Mouse (Mus musculus): ENCODE results near the gene Il11ra1. TPM values are rescaled to one million over a fixed set of nuclear protein-coding genes. Genes with fewer than 3 reads are reported as not detected.

Il11ra1 gene
- polyA plus RNA-seq, 1 experiment from 2014 or later = 128 TPM

DNA sequence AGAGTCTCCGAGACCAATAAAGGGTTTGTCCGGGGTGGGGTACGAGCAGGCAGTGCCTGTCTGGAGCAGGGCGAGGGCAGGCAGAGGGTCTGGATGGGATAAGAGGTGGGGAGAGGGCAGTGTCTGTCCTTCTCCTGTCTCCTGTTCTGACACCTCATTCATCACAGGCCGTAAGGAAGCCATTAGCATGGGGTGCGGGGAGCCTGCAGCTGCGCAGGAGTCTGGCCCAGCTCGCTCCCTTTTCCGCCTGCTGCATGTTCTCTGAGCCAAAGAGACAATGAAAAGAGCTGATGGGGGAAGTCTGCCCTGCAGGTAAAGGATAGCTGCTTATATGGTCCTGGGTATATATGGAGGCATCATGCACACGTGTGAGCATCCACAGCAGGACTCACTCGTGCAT, 37.1 kb upstream of the Il11ra1 start:
- Histone ChIP-seq H3K4me3 (ENCODE audit: low read depth, low read length) (no peak overlapping the region), H3K36me3 (ENCODE audit: control insufficient read depth, insufficient read depth, low read length) (no peaks in the 10 kb centered on the region), H3K9me3 (replicated peaks; ENCODE audit: control insufficient read depth, low read length) (no peaks in the 10 kb centered on the region), H3K27ac (ENCODE audit: low read depth, low read length) (no peak overlapping the region), H3K27me3 (ENCODE audit: control insufficient read depth, insufficient read depth, low read length) (peaks cover 28% of the 10 kb centered on the region), H3K9ac (ENCODE audit: low read depth, low read length) (no peak overlapping the region), H3K4me2 (no peak overlapping the region), H3K4me1 (ENCODE audit: control insufficient read depth, insufficient read depth, low read length) (peaks cover 47% of the 10 kb centered on the region)
- 39% methylated on average over 11 of the region's 11 CpGs for WGBS (ENCODE audit: insufficient replicate concordance)
- no peak for ATAC-seq (replicated peaks; ENCODE audit: insufficient number of reproducible peaks, low FRiP score, low TSS enrichment)

DNA sequence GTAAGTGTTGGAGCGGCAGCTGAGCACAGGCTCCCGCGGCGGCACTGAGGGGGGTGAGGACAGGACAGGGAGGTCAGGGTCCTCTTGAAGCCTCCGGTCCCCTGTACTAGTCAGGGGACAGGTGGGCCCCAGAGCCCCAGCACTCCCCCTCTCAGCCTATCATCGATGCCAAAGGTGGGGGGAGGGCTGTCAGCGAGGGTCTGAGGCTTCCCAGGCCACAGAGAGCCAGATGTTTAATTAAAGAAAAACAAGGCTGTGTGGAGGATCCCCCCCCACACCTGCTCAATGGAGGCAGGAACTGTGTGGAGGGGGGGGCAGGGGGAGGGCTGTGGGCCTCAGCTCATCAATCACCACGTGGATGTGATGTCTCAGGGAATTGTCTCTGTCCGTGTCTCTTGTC, 36.2 kb upstream of the Il11ra1 start:
- H3K9ac ChIP-seq (ENCODE audit: low read depth, low read length) = no peak overlapping the region
- H3K27ac ChIP-seq (ENCODE audit: low read depth, low read length) = no peak overlapping the region
- no peaks in the 10 kb centered on the region for H3K9me3 ChIP-seq (replicated peaks; ENCODE audit: control insufficient read depth, low read length)
- no peak overlapping the region for H3K4me3 ChIP-seq (ENCODE audit: low read depth, low read length)
- peaks cover 43% of the 10 kb centered on the region for H3K4me1 ChIP-seq (ENCODE audit: control insufficient read depth, insufficient read depth, low read length)
- peaks cover 26% of the 10 kb centered on the region for H3K27me3 ChIP-seq (ENCODE audit: control insufficient read depth, insufficient read depth, low read length)
- H3K4me2 ChIP-seq = no peak overlapping the region
- H3K36me3 ChIP-seq (ENCODE audit: control insufficient read depth, insufficient read depth, low read length) = no peaks in the 10 kb centered on the region
- no peak for ATAC-seq (replicated peaks; ENCODE audit: insufficient number of reproducible peaks, low FRiP score, low TSS enrichment)
- WGBS (ENCODE audit: insufficient replicate concordance) = 31% methylated on average over 9 of the region's 9 CpGs

DNA sequence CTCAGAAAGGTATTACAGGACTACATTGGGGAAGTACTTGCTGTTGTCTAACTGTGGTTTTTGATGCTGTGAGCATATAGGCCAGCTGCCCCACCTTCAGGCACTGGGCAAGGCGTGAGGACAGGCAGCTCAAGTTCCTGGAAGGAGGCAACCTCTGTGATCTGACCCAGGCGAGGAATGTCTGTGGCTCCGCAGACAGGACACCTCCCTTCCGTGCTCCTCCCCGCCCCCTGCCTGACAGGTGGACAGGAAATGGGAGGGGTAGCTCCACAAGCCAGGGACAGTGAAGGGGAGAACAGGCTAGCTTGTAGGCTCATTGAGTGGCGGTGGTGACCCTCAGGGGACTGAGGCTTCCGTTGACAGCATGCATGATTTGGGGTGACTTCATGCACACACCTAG, 35.3 kb upstream of the Il11ra1 start:
- H3K36me3 ChIP-seq (ENCODE audit: control insufficient read depth, insufficient read depth, low read length) = no peaks in the 10 kb centered on the region
- H3K4me1 ChIP-seq (ENCODE audit: control insufficient read depth, insufficient read depth, low read length) = peaks cover 34% of the 10 kb centered on the region
- no peak overlapping the region for H3K27ac ChIP-seq (ENCODE audit: low read depth, low read length)
- no peak overlapping the region for H3K4me3 ChIP-seq (ENCODE audit: low read depth, low read length)
- 24% methylated on average over 7 of the region's 7 CpGs for WGBS (ENCODE audit: insufficient replicate concordance)
- peaks cover 19% of the 10 kb centered on the region for H3K27me3 ChIP-seq (ENCODE audit: control insufficient read depth, insufficient read depth, low read length)
- H3K9me3 ChIP-seq (replicated peaks; ENCODE audit: control insufficient read depth, low read length) = no peaks in the 10 kb centered on the region
- H3K9ac ChIP-seq (ENCODE audit: low read depth, low read length) = peak overlapping the region; percentile 49; the same call in 1 of the 2 replicates
- 0 out of 2 replicates have a peak, but pooled peaks have one; percentile 4 for ATAC-seq (replicated peaks; ENCODE audit: insufficient number of reproducible peaks, low FRiP score, low TSS enrichment)
- H3K4me2 ChIP-seq = no peak overlapping the region

DNA sequence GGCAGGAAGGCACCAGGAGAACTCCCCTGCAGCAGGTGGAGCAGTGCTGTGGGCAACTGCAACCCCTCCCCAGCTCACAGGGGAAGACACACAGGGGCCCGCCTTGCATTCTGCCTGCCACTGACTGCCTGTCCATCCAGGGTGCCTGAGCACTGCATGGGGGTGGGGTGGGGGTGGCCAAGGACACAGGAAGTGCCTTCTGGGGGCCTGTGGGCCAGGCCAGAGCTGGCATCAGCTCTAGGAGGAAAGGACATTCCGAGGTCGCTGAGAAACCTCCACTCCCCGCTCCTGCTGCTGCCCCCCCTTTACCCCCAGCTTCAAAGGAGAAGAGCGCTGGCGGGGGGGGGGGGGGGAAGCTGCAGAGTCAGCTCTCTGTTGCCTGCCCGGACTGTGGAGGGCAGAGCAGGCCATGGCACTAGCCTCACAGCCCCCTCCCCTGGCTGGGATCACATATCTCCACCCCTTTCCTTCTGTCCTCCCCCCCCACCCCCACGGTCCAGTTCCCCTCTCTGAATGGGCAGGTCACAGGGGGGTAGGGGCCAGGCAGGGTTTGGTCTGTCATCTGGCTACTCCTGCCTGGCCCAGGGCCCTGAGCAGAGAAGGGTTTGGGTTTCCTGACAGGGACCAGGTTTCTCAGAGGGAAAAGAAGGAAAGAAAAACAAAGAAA, 34.6 kb upstream of the Il11ra1 start:
- H3K9ac ChIP-seq (ENCODE audit: low read depth, low read length) = peak overlapping the region; percentile 49; the same call in 1 of the 2 replicates
- peaks cover 29% of the 10 kb centered on the region for H3K4me1 ChIP-seq (ENCODE audit: control insufficient read depth, insufficient read depth, low read length)
- no peaks in the 10 kb centered on the region for H3K36me3 ChIP-seq (ENCODE audit: control insufficient read depth, insufficient read depth, low read length)
- no peak overlapping the region for H3K4me3 ChIP-seq (ENCODE audit: low read depth, low read length)
- no peak overlapping the region; the same call in 1 of the 2 replicates for H3K27ac ChIP-seq (ENCODE audit: low read depth, low read length)
- peak overlapping the region; percentile 7; the same call in 1 of the 2 replicates for H3K4me2 ChIP-seq
- H3K9me3 ChIP-seq (replicated peaks; ENCODE audit: control insufficient read depth, low read length) = no peaks in the 10 kb centered on the region
- H3K27me3 ChIP-seq (ENCODE audit: control insufficient read depth, insufficient read depth, low read length) = peaks cover 18% of the 10 kb centered on the region
- 1% methylated on average over 6 of the region's 8 CpGs for WGBS (ENCODE audit: insufficient replicate concordance)
- peak; percentile 39; the same call in 1 of the 2 replicates for ATAC-seq (replicated peaks; ENCODE audit: insufficient number of reproducible peaks, low FRiP score, low TSS enrichment)

DNA sequence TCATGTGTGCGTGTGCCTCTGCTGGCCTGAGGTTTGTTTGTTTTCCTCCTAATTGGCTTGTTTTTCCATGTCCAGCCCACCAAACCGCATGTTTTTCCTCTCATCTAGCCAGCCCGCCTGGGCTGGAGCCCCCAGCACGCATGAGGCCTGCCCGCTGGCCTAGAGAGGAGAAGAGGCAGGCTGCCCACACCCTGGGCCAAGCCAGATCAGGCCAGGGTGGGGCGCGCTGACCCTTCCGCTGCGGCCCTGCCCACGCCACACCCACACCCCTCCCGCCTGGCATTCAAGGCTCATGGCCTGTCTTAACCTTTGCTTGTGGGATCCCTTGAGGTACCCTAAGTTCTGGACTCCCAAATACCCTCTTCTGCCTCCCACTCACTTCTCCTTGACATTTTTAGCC, 33.1 kb upstream of the Il11ra1 start:
- no peaks in the 10 kb centered on the region for H3K9me3 ChIP-seq (replicated peaks; ENCODE audit: control insufficient read depth, low read length)
- H3K4me3 ChIP-seq (ENCODE audit: low read depth, low read length) = no peak overlapping the region
- H3K4me1 ChIP-seq (ENCODE audit: control insufficient read depth, insufficient read depth, low read length) = peaks cover 27% of the 10 kb centered on the region
- WGBS (ENCODE audit: insufficient replicate concordance) = 75% methylated on average over 10 of the region's 11 CpGs
- no peak for ATAC-seq (replicated peaks; ENCODE audit: insufficient number of reproducible peaks, low FRiP score, low TSS enrichment)
- H3K4me2 ChIP-seq = no peak overlapping the region
- no peak overlapping the region for H3K9ac ChIP-seq (ENCODE audit: low read depth, low read length)
- H3K27ac ChIP-seq (ENCODE audit: low read depth, low read length) = no peak overlapping the region
- H3K27me3 ChIP-seq (ENCODE audit: control insufficient read depth, insufficient read depth, low read length) = peaks cover 27% of the 10 kb centered on the region
- H3K36me3 ChIP-seq (ENCODE audit: control insufficient read depth, insufficient read depth, low read length) = no peaks in the 10 kb centered on the region

DNA sequence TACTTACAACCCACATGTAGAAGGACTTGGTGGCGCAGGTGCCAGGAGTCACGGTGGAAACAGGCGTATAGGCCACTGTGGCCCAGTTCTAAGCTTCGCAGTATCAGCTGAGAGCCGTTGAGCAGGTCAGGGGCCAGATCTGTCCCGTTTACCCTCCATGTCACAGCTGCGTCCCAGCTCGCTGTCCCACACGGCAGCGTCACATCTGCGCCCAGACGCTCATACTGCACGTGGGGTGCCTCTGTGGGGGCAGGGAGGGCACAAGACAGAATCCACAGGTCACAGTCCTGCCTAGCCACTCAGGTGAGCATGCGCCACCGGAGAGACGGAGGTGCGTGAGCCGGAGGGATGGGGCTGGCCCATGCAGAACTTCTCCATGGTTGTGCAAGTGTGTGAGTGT, 29.0 kb upstream of the Il11ra1 start:
- no peak overlapping the region for H3K4me3 ChIP-seq (ENCODE audit: low read depth, low read length)
- H3K27me3 ChIP-seq (ENCODE audit: control insufficient read depth, insufficient read depth, low read length) = peaks cover 22% of the 10 kb centered on the region
- 76% methylated on average over 18 of the region's 18 CpGs for WGBS (ENCODE audit: insufficient replicate concordance)
- no peak overlapping the region for H3K4me2 ChIP-seq
- no peak overlapping the region for H3K27ac ChIP-seq (ENCODE audit: low read depth, low read length)
- no peak for ATAC-seq (replicated peaks; ENCODE audit: insufficient number of reproducible peaks, low FRiP score, low TSS enrichment)
- peaks cover 17% of the 10 kb centered on the region for H3K4me1 ChIP-seq (ENCODE audit: control insufficient read depth, insufficient read depth, low read length)
- H3K9me3 ChIP-seq (replicated peaks; ENCODE audit: control insufficient read depth, low read length) = no peaks in the 10 kb centered on the region
- no peak overlapping the region for H3K9ac ChIP-seq (ENCODE audit: low read depth, low read length)
- no peaks in the 10 kb centered on the region for H3K36me3 ChIP-seq (ENCODE audit: control insufficient read depth, insufficient read depth, low read length)

DNA sequence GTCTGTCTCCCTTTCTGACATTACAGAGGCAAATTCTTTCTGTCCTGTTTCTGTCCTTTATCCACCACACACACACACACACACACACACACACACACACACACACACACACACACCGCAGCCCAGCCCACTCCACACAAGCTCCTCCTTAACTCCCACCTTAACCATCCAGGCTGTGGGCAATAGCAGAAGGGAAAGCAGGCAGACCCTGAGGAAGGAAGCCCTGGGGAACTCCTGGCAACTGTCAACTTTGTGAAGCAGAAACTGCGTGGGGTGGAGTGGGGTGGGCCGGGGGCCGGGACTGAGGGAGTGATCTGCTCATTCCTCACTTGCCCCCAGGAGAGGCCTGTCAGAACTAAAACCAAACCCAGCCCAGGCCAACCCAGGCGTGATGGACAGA, 28.3 kb upstream of the Il11ra1 start:
- Histone ChIP-seq H3K9ac (ENCODE audit: low read depth, low read length) (no peak overlapping the region), H3K27ac (ENCODE audit: low read depth, low read length) (no peak overlapping the region), H3K4me1 (ENCODE audit: control insufficient read depth, insufficient read depth, low read length) (peaks cover 24% of the 10 kb centered on the region), H3K9me3 (replicated peaks; ENCODE audit: control insufficient read depth, low read length) (no peaks in the 10 kb centered on the region), H3K36me3 (ENCODE audit: control insufficient read depth, insufficient read depth, low read length) (no peaks in the 10 kb centered on the region), H3K4me2 (no peak overlapping the region), H3K27me3 (ENCODE audit: control insufficient read depth, insufficient read depth, low read length) (peaks cover 23% of the 10 kb centered on the region), H3K4me3 (ENCODE audit: low read depth, low read length) (no peak overlapping the region)
- 32% methylated on average over 5 of the region's 5 CpGs for WGBS (ENCODE audit: insufficient replicate concordance)
- no peak for ATAC-seq (replicated peaks; ENCODE audit: insufficient number of reproducible peaks, low FRiP score, low TSS enrichment)

DNA sequence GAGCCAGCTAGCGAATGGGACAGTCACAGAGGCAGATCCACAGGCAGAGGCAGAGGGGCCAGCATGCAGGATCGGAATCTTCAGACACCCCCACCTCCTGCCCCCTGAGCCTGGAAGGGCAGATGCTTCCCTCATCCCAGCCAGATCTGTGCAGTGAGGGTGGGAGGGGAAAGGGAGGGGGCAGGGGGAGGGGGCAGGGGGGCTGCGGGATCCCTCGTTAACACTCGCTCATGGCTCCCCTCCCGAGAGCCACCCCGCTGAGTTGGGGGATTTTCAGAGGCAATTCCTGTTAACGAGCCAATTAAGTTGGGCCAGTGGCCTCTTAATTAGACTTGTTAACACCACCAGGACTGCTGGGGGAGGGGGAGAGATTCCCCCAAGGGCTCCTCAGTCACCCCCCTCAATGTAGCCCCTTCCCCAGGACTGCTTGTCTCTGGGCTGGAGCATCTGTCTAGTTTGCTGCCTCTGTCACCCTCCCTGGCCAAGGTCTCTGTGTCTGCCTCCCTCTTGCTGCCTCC, 27.8 kb upstream of the Il11ra1 start:
- Histone ChIP-seq H3K4me2 (no peak overlapping the region), H3K9ac (ENCODE audit: low read depth, low read length) (no peak overlapping the region), H3K4me1 (ENCODE audit: control insufficient read depth, insufficient read depth, low read length) (peaks cover 29% of the 10 kb centered on the region), H3K27me3 (ENCODE audit: control insufficient read depth, insufficient read depth, low read length) (peaks cover 27% of the 10 kb centered on the region), H3K27ac (ENCODE audit: low read depth, low read length) (no peak overlapping the region), H3K9me3 (replicated peaks; ENCODE audit: control insufficient read depth, low read length) (no peaks in the 10 kb centered on the region), H3K36me3 (ENCODE audit: control insufficient read depth, insufficient read depth, low read length) (no peaks in the 10 kb centered on the region), H3K4me3 (ENCODE audit: low read depth, low read length) (no peak overlapping the region)
- ATAC-seq (replicated peaks; ENCODE audit: insufficient number of reproducible peaks, low FRiP score, low TSS enrichment) = 0 out of 2 replicates have a peak, but pooled peaks have one; percentile 32
- WGBS (ENCODE audit: insufficient replicate concordance) = 8% methylated on average over 8 of the region's 8 CpGs

DNA sequence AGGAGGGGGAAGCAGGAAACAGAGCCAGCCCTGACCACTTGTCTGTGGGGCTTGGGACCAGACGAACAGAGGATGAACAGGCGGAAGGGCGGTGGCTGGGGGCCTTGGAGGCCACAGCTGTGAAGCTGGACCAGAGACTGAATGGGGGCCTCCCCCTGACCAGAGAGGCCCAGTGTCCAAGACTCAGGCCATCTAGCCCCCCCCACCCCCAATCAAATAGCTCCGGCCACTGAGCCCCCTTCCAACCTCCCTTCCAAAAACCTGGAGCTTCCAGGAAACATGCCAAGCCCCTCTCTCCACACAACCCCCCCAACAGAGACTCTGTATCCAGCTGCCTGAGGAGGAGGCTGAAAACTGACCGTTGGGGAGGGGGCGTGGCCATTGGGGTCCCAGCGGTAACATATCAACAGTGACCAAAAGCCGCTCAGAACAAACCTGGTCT, 27.2 kb upstream of the Il11ra1 start:
- H3K27me3 ChIP-seq (ENCODE audit: control insufficient read depth, insufficient read depth, low read length) = peaks cover 27% of the 10 kb centered on the region
- no peak for ATAC-seq (replicated peaks; ENCODE audit: insufficient number of reproducible peaks, low FRiP score, low TSS enrichment)
- WGBS (ENCODE audit: insufficient replicate concordance) = 27% methylated on average over 8 of the region's 8 CpGs

More for the DNA sequence above, 27.2 kb upstream of the Il11ra1 start:
- no peak overlapping the region for H3K9ac ChIP-seq (ENCODE audit: low read depth, low read length)
- no peak overlapping the region for H3K4me2 ChIP-seq
- no peaks in the 10 kb centered on the region for H3K9me3 ChIP-seq (replicated peaks; ENCODE audit: control insufficient read depth, low read length)
- no peak overlapping the region for H3K27ac ChIP-seq (ENCODE audit: low read depth, low read length)
- no peaks in the 10 kb centered on the region for H3K36me3 ChIP-seq (ENCODE audit: control insufficient read depth, insufficient read depth, low read length)
- H3K4me1 ChIP-seq (ENCODE audit: control insufficient read depth, insufficient read depth, low read length) = peaks cover 33% of the 10 kb centered on the region
- no peak overlapping the region for H3K4me3 ChIP-seq (ENCODE audit: low read depth, low read length)
